In the genomic region with DNA sequence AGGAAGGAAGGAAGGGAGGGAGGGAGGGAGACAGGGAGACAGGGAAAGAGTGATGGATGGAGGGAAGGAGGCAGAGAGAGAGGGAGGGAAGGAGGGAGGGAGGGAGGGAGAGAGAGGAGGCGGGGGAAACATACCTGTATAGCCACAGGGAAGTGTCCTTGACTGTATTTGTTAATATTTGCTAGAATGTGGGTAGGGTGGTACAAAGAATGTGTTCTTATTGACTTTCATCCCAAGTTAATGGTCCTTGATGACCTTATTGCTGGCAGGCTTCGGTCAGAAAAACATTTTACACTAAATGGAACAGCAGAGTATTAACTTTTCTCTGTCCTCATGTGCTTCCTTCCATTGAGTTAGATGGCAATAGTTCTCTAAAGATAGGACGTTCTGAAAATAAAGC, we compare ENCODE assay signal across 20 mouse cellular contexts.
DNase-seq lines count a peak whose midpoint lies in the region; ATAC-seq and TF ChIP-seq lines count a peak whose summit lies in the region.
"Had no signal": no experiment of that assay in that cellular context is flagged by ENCODE, and none has a peak within 500 bp of the region (broad histone marks: within the 10 kb centered on the region; RNA-seq: fewer than 3 reads in every experiment).

No protein-coding gene starts in this region.

- peak; percentile 78 for ATAC-seq in kidney, embryonic 16.5 days (ENCODE audit: low FRiP score, low TSS enrichment)
- ATAC-seq in lung, postnatal 0 days = peak; percentile 94
- ATAC-seq in intestine, embryonic 16.5 days = peak; percentile 79
- ATAC-seq: forebrain, embryonic 14.5 days had no signal

- no peaks in the 10 kb centered on the region for H3K27me3 ChIP-seq in kidney, adult 2 months (replicated peaks; ENCODE audit: control insufficient read depth, insufficient read depth, low read length)
- no peaks in the 10 kb centered on the region for H3K27me3 ChIP-seq in kidney, embryonic 16.5 days (ENCODE audit: insufficient read depth, low read length)
- no peaks in the 10 kb centered on the region for H3K27me3 ChIP-seq in lung, postnatal 0 days (replicated peaks; ENCODE audit: insufficient read depth, low read length)
- H3K27me3 ChIP-seq in intestine, embryonic 16.5 days (replicated peaks; ENCODE audit: control insufficient read depth, insufficient read depth, low read length) = no peaks in the 10 kb centered on the region
- H3K27me3 ChIP-seq: embryonic facial prominence, embryonic 15.5 days; heart, embryonic 12.5 days had no signal

- no peak overlapping the region for H3K4me3 ChIP-seq in kidney, adult 2 months (ENCODE audit: insufficient read depth, low read depth, low read length)
- H3K4me3 ChIP-seq in kidney, embryonic 16.5 days (ENCODE audit: low read length) = no peak overlapping the region
- H3K4me3 ChIP-seq in lung, postnatal 0 days (ENCODE audit: low read depth, low read length) = no peak overlapping the region
- H3K4me3 ChIP-seq in intestine, embryonic 16.5 days (ENCODE audit: low read length) = no peak overlapping the region
- H3K4me3 ChIP-seq: embryonic facial prominence, embryonic 15.5 days; erythroblast, embryonic 14.5 days; forebrain, embryonic 10.5 days; gastrocnemius, adult 2 months; heart, embryonic 12.5 days had no signal

- no peak for TF ChIP-seq CTCF in kidney, adult 2 months (conservative IDR thresholded peaks at IDR 0.05; ENCODE audit: insufficient read depth, insufficient read length, low read depth, low read length)
- TF ChIP-seq CTCF in lung, postnatal 0 days (IDR thresholded peaks at IDR 0.05) = no peak

- intact Hi-C loops in left cerebral cortex, postnatal 4 days (cut with DNase I) = no loop called here

- no peak overlapping the region for H3K4me2 ChIP-seq in kidney, embryonic 16.5 days (replicated peaks; ENCODE audit: low read depth, low read length)
- no peak overlapping the region for H3K4me2 ChIP-seq in lung, postnatal 0 days (replicated peaks; ENCODE audit: low read depth, low read length)
- H3K4me2 ChIP-seq in intestine, embryonic 16.5 days (ENCODE audit: low read depth, low read length) = no peak overlapping the region
- H3K4me2 ChIP-seq: embryonic facial prominence, embryonic 15.5 days; heart, embryonic 12.5 days had no signal

- no peak overlapping the region for H3K9ac ChIP-seq in kidney, embryonic 16.5 days (replicated peaks; ENCODE audit: low read length)
- no peak overlapping the region for H3K9ac ChIP-seq in lung, postnatal 0 days (replicated peaks; ENCODE audit: low read depth)
- H3K9ac ChIP-seq in intestine, embryonic 16.5 days (ENCODE audit: low read depth, low read length) = no peak overlapping the region
- H3K9ac ChIP-seq: embryonic facial prominence, embryonic 15.5 days; heart, embryonic 12.5 days had no signal

- no peaks in the 10 kb centered on the region for H3K36me3 ChIP-seq in kidney, adult 2 months (ENCODE audit: control insufficient read depth, insufficient read depth, low read length)
- H3K36me3 ChIP-seq in kidney, embryonic 16.5 days (ENCODE audit: insufficient read depth, low read length) = no peaks in the 10 kb centered on the region
- H3K36me3 ChIP-seq in lung, postnatal 0 days (ENCODE audit: insufficient read depth, low read length) = no peaks in the 10 kb centered on the region
- no peaks in the 10 kb centered on the region for H3K36me3 ChIP-seq in intestine, embryonic 16.5 days (ENCODE audit: control insufficient read depth, insufficient read depth, low read length)
- H3K36me3 ChIP-seq: embryonic facial prominence, embryonic 15.5 days; forebrain, embryonic 10.5 days; heart, embryonic 12.5 days had no signal

- H3K9me3 ChIP-seq in kidney, embryonic 16.5 days (ENCODE audit: low read length) = peaks cover 9% of the 10 kb centered on the region; the same call in 1 of the 2 replicates
- H3K9me3 ChIP-seq in lung, postnatal 0 days (ENCODE audit: low read length) = no peaks in the 10 kb centered on the region
- no peaks in the 10 kb centered on the region; the same call in 1 of the 2 replicates for H3K9me3 ChIP-seq in intestine, embryonic 16.5 days (ENCODE audit: control insufficient read depth, low read length)
- H3K9me3 ChIP-seq: embryonic facial prominence, embryonic 15.5 days; forebrain, embryonic 10.5 days had no signal

- WGBS in kidney, adult 2 months = 40% methylated on average over 3 of the region's 3 CpGs
- WGBS in kidney, embryonic 16.5 days = 50% methylated on average over 3 of the region's 3 CpGs
- 56% methylated on average over 3 of the region's 3 CpGs for WGBS in lung, postnatal 0 days
- WGBS in intestine, embryonic 16.5 days = 66% methylated on average over 3 of the region's 3 CpGs

- peak overlapping the region; percentile 54; the same call in 1 of the 2 replicates for H3K27ac ChIP-seq in kidney, adult 2 months (ENCODE audit: insufficient read depth, low read depth, low read length)
- peak overlapping the region; percentile 80 for H3K27ac ChIP-seq in kidney, embryonic 16.5 days (ENCODE audit: low read length)
- peak overlapping the region; percentile 66 for H3K27ac ChIP-seq in lung, postnatal 0 days (ENCODE audit: low read length)
- H3K27ac ChIP-seq in intestine, embryonic 16.5 days (ENCODE audit: low read length) = no peak overlapping the region; the same call in 1 of the 2 replicates
- H3K27ac ChIP-seq: embryonic facial prominence, embryonic 15.5 days; forebrain, embryonic 10.5 days; gastrocnemius, adult 2 months had no signal

- H3K4me1 ChIP-seq in kidney, adult 2 months (ENCODE audit: control insufficient read depth, insufficient read depth, low read length) = peaks cover 3% of the 10 kb centered on the region; the same call in 1 of the 2 replicates
- H3K4me1 ChIP-seq in kidney, embryonic 16.5 days (ENCODE audit: insufficient read depth, low read length) = peaks cover 19% of the 10 kb centered on the region
- H3K4me1 ChIP-seq in lung, postnatal 0 days (ENCODE audit: insufficient read depth, low read depth, low read length) = peaks cover 9% of the 10 kb centered on the region
- H3K4me1 ChIP-seq in intestine, embryonic 16.5 days (ENCODE audit: control insufficient read depth, insufficient read depth, low read length) = peaks cover 4% of the 10 kb centered on the region
- H3K4me1 ChIP-seq: heart, embryonic 12.5 days had no signal

- no peak for TF ChIP-seq POLR2A in kidney, adult 2 months (IDR thresholded peaks at IDR 0.05; ENCODE audit: low read depth, low read length)

- TF ChIP-seq EP300 in lung, postnatal 0 days (IDR thresholded peaks at IDR 0.05) = peak; percentile 96

- DNase-seq in kidney, adult 2 months = peak; percentile 62
- DNase-seq in kidney, postnatal 10 days = no peak
- DNase-seq in kidney, postnatal 14 days = no peak
- peak; percentile 90 for DNase-seq in lung, postnatal 0 days (ENCODE audit: low spot score)
- DNase-seq in lung, postnatal 25 days (ENCODE audit: low spot score) = no peak
- no peak for DNase-seq in left cerebral cortex, postnatal 4 days
- DNase-seq: adrenal gland, postnatal 10 days; cerebellum, adult 11 months; cerebellum, adult 8-10 months; cerebellum, postnatal 14 days; embryo, embryonic 11 days; gastrocnemius, adult 2 months; gastrocnemius, postnatal 25 days had no signal

Comparison
In these comparisons a context has a peak if more than half of its experiments do, and no peak if none do; other contexts are left out.
1. DNase-seq: peak in kidney, adult 2 months (single experiment) and lung, postnatal 0 days (single experiment); none in kidney, postnatal 10 days (single experiment), kidney, postnatal 14 days (single experiment), lung, postnatal 25 days (single experiment) and left cerebral cortex, postnatal 4 days (single experiment).
2. Peak in every context shown above with its lines, with median percentiles within 50 percentile points of each other: ATAC-seq.